Mouse (Mus musculus) left cerebral cortex, postnatal 14 days (tissue): ENCODE measurements around the gene Borcs5. TPM values are rescaled to one million over a fixed set of nuclear protein-coding genes. Genes with fewer than 3 reads are reported as not detected.
A peak's percentile ranks its signal among the peaks of the same experiment; 100 is the strongest.

Source experiments
- DNase-seq, 2 experiments: peaks; one replicate each; pipeline ENCODE4 v3.0.0; 2021 to 2022; ENCODE audit warnings: low spot score in 2 of 2, mixed read lengths in 1 of 2
- intact Hi-C: fragments of 180-260 bp; cut with DNase I; formaldehyde crosslinking; loops from one replicate; pipeline ENCODE4 v1.15.1; 2025
- long read RNA-seq, 2 experiments: library from polyadenylated mRNA; stranded (forward); transcript quantifications; one replicate each; pipeline ENCODE4 v2.0.0; 2021
- total RNA-seq, 2 experiments: library from RNA; stranded (reverse); gene quantifications; 2 replicates each; pipeline ENCODE4 v1.2.3; 2021

Gene Borcs5
- total RNA-seq = 10 to 100 TPM; 28.3 to 30.9 TPM
- long read RNA-seq, experiment 1, transcript Borcs5-201 (4 exons, 1,764 nt) = major isoform, 52 of 59 reads
- long read RNA-seq, experiment 1, partial matches to known transcripts = 0 of 59 reads
- long read RNA-seq, experiment 1, other reads (novel, unspliced or antisense) = 6 of 59 reads
- long read RNA-seq, experiment 2, transcript Borcs5-201 (4 exons, 1,764 nt) = major isoform, 39 of 45 reads
- long read RNA-seq, experiment 2, partial matches to known transcripts = 2 of 45 reads
- long read RNA-seq, experiment 2, other reads (novel, unspliced or antisense) = 3 of 45 reads

DNA sequence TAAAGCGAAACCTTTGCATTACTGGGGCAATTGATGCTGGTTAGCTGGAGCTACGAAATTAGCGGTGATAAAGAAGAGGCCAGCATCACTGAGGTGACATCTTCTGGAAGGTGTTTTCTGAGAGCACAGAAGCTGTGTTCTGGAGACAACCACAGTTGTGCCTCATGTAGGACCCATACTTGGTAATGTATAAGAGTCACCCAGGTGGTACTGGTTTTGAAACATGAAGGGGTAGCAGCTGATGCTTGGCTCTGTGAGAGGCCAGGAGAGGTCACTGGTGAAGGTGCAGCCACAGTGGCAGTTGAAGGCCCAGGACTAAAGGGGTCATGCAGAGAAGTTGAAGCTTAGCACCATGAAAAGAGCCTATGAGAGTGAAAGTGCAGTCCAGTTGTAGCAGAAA is at the start of gene Borcs5:
Gene Borcs5 (plus strand): TSS at position 301 of the 400 bp plus-strand sequence.
- no peak for DNase-seq
- intact Hi-C loops = no loop called here

- no peak for DNase-seq
- intact Hi-C loops = no loop called here
Observed at GRCm38 (mm10) chr6:134591614-134592013, 47.7 kb upstream of the Borcs5 start.

GRCm38 (mm10) chr6:134594569-134595442 is 44.5 kb upstream of the Borcs5 start:
- no peak for DNase-seq
- intact Hi-C loops = no loop called here

- DNase-seq = no peak
- intact Hi-C loops = no loop called here
Observed at GRCm38 (mm10) chr6:134597651-134598229, 41.6 kb upstream of the Borcs5 start.

DNA sequence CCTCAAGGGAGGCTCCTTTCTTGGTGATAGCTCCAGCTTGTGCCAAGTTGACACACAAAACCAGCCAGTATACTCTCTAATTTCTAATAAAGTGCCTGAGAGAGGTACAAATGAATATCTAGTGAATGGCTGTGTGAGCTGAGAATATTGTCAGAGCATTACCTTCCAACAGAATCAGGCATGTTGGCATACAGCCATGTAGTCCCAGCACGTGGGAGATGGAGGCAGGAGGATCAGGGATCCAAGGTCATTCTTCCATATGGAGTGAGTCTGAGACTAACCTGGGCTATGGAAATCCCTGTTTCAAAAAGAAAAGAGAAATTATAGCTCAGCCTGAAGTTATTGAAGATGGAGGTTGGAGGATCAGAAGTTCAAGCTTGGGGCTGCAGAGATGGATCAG is 40.1 kb upstream of the Borcs5 start:
- intact Hi-C loops = no loop called here
- no peak for DNase-seq

DNA sequence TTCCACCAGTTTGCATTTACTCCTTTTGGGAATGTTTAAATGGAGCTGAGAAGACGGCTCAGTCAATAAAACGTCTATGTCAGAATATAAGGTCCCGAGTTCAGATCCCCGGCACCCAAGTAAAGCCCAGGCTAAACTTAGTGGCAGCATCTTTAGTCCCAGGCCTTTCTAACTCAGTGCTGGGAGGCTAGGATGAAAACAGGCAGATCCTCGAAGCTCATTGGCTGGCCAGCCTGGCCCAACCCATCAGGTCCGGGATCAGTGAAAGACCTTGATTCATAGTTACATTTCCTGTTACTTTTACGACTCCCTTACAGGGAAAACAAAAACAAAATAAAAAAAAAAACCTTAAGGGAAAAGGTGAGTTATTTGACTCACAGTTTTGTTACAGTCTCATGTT is 38.2 kb upstream of the Borcs5 start:
- no peak for DNase-seq
- intact Hi-C loops = loop anchor here (10.0 kb wide), 1 partner anchor 636 kb away; no protein-coding TSS in a partner anchor

DNA sequence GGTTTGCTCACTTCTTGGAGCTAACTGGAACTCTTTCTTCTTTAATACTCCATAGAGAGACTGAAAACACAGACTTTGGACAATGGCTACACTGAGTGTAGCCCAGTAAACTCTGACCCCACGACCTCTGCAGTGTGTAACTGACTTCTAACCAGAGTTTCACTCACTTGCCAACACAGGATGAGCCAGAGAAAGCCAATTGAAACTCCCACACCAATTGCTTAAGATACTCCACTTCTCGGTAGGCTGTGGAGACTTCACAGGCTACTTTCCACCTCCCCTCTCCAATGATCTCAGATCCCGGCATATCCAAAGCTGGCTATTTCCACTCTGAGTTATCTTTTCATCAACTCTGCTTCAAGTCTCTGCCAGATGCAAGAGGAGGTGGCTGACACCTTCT is 37.5 kb upstream of the Borcs5 start:
- intact Hi-C loops = loop anchor here (10.0 kb wide), 1 partner anchor 637 kb away; no protein-coding TSS in a partner anchor
- DNase-seq = no peak

DNA sequence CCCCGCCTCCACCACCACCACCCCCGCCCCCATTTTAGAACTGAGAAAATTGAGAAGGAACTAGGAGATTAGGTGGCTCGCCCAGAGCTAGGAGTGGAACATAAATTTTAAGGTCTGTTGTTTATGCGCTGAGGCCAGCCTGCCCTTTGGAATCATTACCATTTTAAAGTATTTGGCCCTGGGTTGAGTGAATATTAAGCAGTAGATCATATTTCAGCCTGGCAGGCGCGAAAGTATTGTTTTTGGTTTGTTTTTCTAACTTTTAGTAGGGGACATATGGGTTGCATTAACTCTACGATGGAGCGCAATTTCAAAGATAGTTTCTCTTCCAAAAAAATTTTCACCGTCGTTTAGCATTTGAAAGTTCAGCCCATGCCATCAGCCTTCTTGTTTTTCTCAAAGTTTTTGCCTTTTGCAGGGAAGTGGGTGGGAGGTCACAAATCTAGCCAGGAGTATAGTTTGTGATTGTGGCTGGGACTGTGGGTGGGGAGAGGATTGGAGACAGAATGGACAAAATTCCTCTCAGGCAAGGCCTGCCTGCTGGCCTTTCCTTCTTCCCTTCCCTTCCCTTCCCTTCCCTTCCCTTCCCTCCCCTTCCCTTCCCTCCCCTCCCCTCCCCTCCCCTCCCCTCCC is 36.8 kb upstream of the Borcs5 start:
- DNase-seq = no peak
- intact Hi-C loops = loop anchor here (10.0 kb wide), 1 partner anchor 638 kb away; no protein-coding TSS in a partner anchor

- no peak for DNase-seq
- intact Hi-C loops = loop anchor here (5.0 to 10.0 kb wide), 2 partner anchors 38 to 640 kb away; partner anchors contain the start of gene Lrp6
Observed at GRCm38 (mm10) chr6:134605196-134605595, 34.1 kb upstream of the Borcs5 start.

GRCm38 (mm10) chr6:134606540-134606939 is 32.8 kb upstream of the Borcs5 start:
- intact Hi-C loops = loop anchor here (5.0 to 10.0 kb wide), 2 partner anchors 39 to 642 kb away; partner anchors contain the start of gene Lrp6
- no peak for DNase-seq

GRCm38 (mm10) chr6:134606949-134607746 is 32.2 kb upstream of the Borcs5 start:
- intact Hi-C loops = loop anchor here (5.0 to 10.0 kb wide), 2 partner anchors 40 to 642 kb away; partner anchors contain the start of gene Lrp6
- DNase-seq = peak in 1 of 2 experiments; percentile 50

- intact Hi-C loops = no loop called here
- DNase-seq = no peak
Observed at GRCm38 (mm10) chr6:134610380-134610779, 28.9 kb upstream of the Borcs5 start.

DNA sequence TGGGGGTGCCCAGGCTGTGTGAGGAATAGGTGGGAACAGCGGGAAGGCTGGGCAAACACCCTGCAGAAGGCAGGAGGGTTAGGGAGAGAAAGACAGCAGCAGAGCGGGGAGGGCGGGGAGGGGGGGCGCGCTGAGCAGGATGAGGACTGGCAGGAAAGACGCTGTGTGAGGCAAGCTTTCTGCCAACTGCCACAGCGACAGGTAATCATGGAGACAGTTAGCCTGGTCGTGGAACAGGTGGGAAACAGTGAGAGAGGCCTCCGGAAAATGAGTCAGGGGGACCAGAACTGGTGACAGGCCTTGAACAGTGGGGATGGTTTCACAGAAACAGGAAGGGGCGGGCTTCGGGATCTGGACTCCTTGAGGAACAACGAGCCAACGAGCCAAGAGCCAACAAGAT is 27.4 kb upstream of the Borcs5 start:
- intact Hi-C loops = no loop called here
- no peak for DNase-seq

GRCm38 (mm10) chr6:134614322-134614721 is 25.0 kb upstream of the Borcs5 start:
- DNase-seq = no peak
- intact Hi-C loops = no loop called here

DNA sequence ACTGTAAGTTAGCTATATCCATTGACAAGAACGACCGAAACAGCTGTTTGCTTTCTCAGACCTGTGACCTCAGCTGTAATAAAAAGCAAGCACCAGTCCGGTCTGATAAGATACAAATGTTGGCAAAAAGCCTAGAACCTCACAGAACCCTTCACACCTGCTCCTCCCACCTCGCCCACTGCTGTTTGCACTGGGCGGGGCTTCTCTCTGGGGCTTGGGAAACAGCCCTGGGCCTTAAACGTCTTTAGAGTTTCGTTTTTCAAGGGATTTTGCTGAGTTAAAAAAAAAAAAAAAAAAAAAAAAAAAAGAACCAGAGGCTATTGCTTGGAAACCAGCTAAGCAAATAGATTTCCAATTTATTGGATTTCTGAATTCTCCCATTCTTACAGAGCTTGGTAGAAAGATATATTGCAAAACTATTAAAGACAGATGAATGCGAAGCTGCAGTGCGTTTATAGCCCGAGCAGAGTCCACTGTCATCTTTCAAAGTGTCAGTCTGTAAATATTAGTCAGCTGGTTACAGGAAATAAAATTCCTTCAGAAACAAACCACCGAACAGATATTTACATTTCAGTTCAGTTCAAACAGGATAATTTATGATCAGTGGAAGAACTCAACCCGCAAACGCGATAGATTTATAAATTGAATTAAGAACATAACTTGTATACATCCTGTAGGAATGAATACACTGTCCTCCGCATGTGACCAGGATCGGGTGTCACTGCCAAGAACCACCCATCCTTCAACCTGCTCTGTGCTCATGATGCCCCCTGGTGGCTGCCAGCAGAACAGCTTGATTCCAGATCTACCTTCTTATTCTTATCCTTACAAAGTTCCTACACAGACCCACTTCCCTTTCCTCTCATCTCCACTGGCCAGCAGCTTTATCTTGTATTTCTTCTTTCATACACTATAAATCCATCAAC is 24.3 kb upstream of the Borcs5 start:
- DNase-seq = peak; percentile 82 to 90
- intact Hi-C loops = loop anchor here (1.0 kb wide), 1 partner anchor 190 kb away; no protein-coding TSS in a partner anchor

DNA sequence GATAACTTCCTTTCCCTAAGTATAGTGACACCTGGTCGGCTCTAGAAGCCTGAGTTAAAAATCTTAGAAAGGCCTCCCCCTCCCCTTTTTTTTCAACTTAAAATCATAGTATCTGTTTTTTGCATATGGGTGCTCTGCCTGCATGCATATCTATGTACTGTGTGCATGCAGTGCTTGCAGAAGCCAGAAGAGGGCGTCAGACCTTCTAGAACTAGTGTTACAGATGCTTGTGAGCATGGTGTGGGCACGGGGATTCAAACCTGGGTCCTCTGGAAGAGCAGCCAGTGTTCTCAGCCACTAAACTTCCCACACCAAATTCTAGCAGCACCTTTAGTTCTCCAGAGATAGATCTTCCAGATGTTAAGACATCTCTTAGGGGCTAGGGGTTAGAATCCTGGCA is 21.7 kb upstream of the Borcs5 start:
- intact Hi-C loops = no loop called here
- no peak for DNase-seq

DNA sequence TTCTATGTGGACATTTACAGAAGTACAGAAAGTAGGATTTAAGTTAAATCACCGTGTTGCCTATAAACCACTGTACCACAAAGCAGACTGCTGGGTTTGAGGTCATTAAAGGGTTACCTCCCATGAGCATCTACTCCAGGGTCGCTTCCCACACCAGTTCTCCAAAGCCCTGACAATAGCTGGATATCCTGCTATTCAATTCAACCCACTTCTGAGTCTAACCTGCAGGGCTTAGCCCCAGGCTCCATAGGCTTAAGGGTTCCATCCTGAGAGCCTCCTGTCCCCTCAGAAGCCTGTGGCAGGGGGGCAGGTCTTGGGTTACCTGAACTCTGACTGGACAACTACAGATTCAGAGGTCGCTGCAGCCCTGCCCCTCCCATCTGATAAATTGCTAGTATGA is 19.2 kb upstream of the Borcs5 start:
- DNase-seq = no peak
- intact Hi-C loops = no loop called here
